ENCODE assay signal across 23 mouse cellular contexts in the genomic region with DNA sequence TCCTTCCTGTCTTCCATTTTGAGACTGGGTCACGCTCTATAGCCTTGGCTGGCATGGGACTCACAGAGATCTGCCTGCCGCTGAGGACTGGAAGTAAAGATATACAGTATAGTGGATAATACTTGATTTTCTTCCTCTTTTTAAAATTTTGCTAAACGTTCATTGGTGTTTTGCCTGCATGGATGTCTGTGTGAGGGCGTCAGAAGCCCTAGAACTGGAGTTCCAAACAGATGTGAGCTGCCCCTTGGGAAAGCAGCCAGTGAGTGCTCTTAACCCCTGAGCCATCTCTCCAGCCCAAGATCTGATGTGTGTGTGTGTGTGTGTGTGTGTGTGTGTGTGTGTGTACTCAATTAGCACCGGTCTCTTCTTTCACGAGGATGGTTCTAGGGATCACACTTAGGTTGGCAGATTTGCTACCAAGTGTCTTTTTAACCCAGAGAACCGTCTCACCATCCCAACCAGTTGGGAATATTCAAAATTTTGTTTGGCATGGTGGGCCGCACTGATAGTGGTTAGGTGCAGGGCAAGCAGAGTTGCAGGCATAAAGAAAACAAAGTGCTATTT. TPM values are rescaled to one million over a fixed set of nuclear protein-coding genes. Genes with fewer than 3 reads are reported as not detected.
DNase-seq lines count a peak whose midpoint lies in the region; ATAC-seq and TF ChIP-seq lines count a peak whose summit lies in the region.
"Had no signal": no experiment of that assay in that cellular context is flagged by ENCODE, and none has a peak within 500 bp of the region (broad histone marks: within the 10 kb centered on the region; RNA-seq: fewer than 3 reads in every experiment).

No protein-coding gene starts in this region.

- ATAC-seq in midbrain, embryonic 15.5 days (replicated peaks) = no peak
- no peak for ATAC-seq in intestine, postnatal 0 days
- ATAC-seq in hindbrain, embryonic 12.5 days (ENCODE audit: low FRiP score) = no peak
- ATAC-seq: activated CD4-positive, CD25-positive, alpha-beta regulatory T cell, adult 4 months; CD4-positive, CD25-positive, alpha-beta regulatory T cell, adult 4 months; forebrain, embryonic 15.5 days; hindbrain, embryonic 16.5 days; intestine, embryonic 15.5 days had no signal

- peaks cover 6% of the 10 kb centered on the region for H3K4me1 ChIP-seq in midbrain, embryonic 10.5 days
- no peaks in the 10 kb centered on the region for H3K4me1 ChIP-seq in midbrain, embryonic 15.5 days
- H3K4me1 ChIP-seq in ES-Bruce4 (ENCODE audit: control insufficient read depth, insufficient read depth, low read length) (peaks cover 2% of the 10 kb centered on the region), ES-E14 (ENCODE audit: control insufficient read depth in 2 of 2, insufficient read depth in 2 of 2, low read length in 2 of 2, poor library complexity in 1 of 2) (peaks cover 21 to 22% of the 10 kb centered on the region in 2 experiments)
- H3K4me1 ChIP-seq in intestine, postnatal 0 days (replicated peaks; ENCODE audit: control insufficient read depth, insufficient read depth, low read length) = no peaks in the 10 kb centered on the region
- no peaks in the 10 kb centered on the region for H3K4me1 ChIP-seq in hindbrain, embryonic 12.5 days
- H3K4me1 ChIP-seq: forebrain, embryonic 12.5 days; forebrain, embryonic 15.5 days; hindbrain, embryonic 13.5 days; intestine, embryonic 15.5 days had no signal

- no peak overlapping the region for H3K4me3 ChIP-seq in midbrain, embryonic 10.5 days
- no peak overlapping the region for H3K4me3 ChIP-seq in midbrain, embryonic 15.5 days
- H3K4me3 ChIP-seq in ES-Bruce4 (ENCODE audit: low read depth, low read length) (peak overlapping the region; percentile 51), ES-E14 (ENCODE audit: insufficient read depth in 1 of 2, low read depth in 1 of 2, low read length in 2 of 2, poor library complexity in 1 of 2, severe bottlenecking in 1 of 2) (peak overlapping the region; percentile 34 to 38)
- H3K4me3 ChIP-seq in intestine, postnatal 0 days (ENCODE audit: low read depth, low read length) = no peak overlapping the region
- no peak overlapping the region for H3K4me3 ChIP-seq in hindbrain, embryonic 12.5 days
- H3K4me3 ChIP-seq: forebrain, embryonic 12.5 days; forebrain, embryonic 15.5 days; heart, adult 2 months; hindbrain, embryonic 13.5 days; intestine, embryonic 15.5 days had no signal

- H3K27me3 ChIP-seq in midbrain, embryonic 10.5 days (ENCODE audit: low read depth, poor library complexity, severe bottlenecking) = no peaks in the 10 kb centered on the region
- H3K27me3 ChIP-seq in midbrain, embryonic 15.5 days (replicated peaks) = no peaks in the 10 kb centered on the region
- no peaks in the 10 kb centered on the region for H3K27me3 ChIP-seq in ES-Bruce4 (ENCODE audit: control insufficient read depth, insufficient read depth, low read length, poor library complexity, severe bottlenecking)
- no peaks in the 10 kb centered on the region for H3K27me3 ChIP-seq in intestine, postnatal 0 days (replicated peaks; ENCODE audit: control insufficient read depth, insufficient read depth, low read length)
- H3K27me3 ChIP-seq in hindbrain, embryonic 12.5 days = peaks cover 2% of the 10 kb centered on the region; the same call in 1 of the 2 replicates
- H3K27me3 ChIP-seq: forebrain, embryonic 12.5 days; forebrain, embryonic 15.5 days; hindbrain, embryonic 13.5 days; intestine, embryonic 15.5 days had no signal

- H3K36me3 ChIP-seq in midbrain, embryonic 10.5 days = no peaks in the 10 kb centered on the region
- H3K36me3 ChIP-seq in midbrain, embryonic 15.5 days (replicated peaks) = no peaks in the 10 kb centered on the region
- H3K36me3 ChIP-seq in ES-Bruce4 (ENCODE audit: control insufficient read depth, insufficient read depth, low read length, poor library complexity, severe bottlenecking) (no peaks in the 10 kb centered on the region), ES-E14 (ENCODE audit: control insufficient read depth, insufficient read depth, low read length, poor library complexity, severe bottlenecking) (no peaks in the 10 kb centered on the region)
- no peaks in the 10 kb centered on the region for H3K36me3 ChIP-seq in intestine, postnatal 0 days (ENCODE audit: control insufficient read depth, insufficient read depth)
- H3K36me3 ChIP-seq in hindbrain, embryonic 12.5 days = no peaks in the 10 kb centered on the region
- H3K36me3 ChIP-seq: forebrain, embryonic 12.5 days; forebrain, embryonic 15.5 days; hindbrain, embryonic 13.5 days; intestine, embryonic 15.5 days had no signal

- H3K4me2 ChIP-seq in midbrain, embryonic 15.5 days = no peak overlapping the region
- no peak overlapping the region for H3K4me2 ChIP-seq in intestine, postnatal 0 days (replicated peaks; ENCODE audit: low read depth)
- H3K4me2 ChIP-seq in hindbrain, embryonic 12.5 days (replicated peaks) = no peak overlapping the region
- H3K4me2 ChIP-seq: forebrain, embryonic 12.5 days; forebrain, embryonic 15.5 days; heart, embryonic 11.5 days; hindbrain, embryonic 13.5 days; intestine, embryonic 15.5 days had no signal

- in situ Hi-C loops in ES-E14 (cut with MboI; ENCODE audit: low sequenced_read_pairs in 2 of 2, unreplicated experiment in 2 of 2) = no loop called here

- peak overlapping the region; percentile 4; the same call in 1 of the 2 replicates for H3K27ac ChIP-seq in midbrain, embryonic 10.5 days (replicated peaks)
- H3K27ac ChIP-seq in midbrain, embryonic 15.5 days = no peak overlapping the region
- H3K27ac ChIP-seq in ES-Bruce4 (ENCODE audit: insufficient read depth, low read length) (peak overlapping the region; percentile 98), ES-E14 (ENCODE audit: insufficient read depth, low read depth, low read length, poor library complexity, severe bottlenecking) (peak overlapping the region; percentile 92)
- H3K27ac ChIP-seq in intestine, postnatal 0 days (ENCODE audit: low read depth, low read length) = no peak overlapping the region
- no peak overlapping the region for H3K27ac ChIP-seq in hindbrain, embryonic 12.5 days
- H3K27ac ChIP-seq: forebrain, embryonic 12.5 days; forebrain, embryonic 15.5 days; heart, adult 2 months; hindbrain, embryonic 13.5 days; intestine, embryonic 15.5 days had no signal

- 91% methylated on average over 8 of the region's 8 CpGs for whole genome bisulfite sequencing in midbrain, embryonic 10.5 days
- WGBS in midbrain, embryonic 15.5 days = 89% methylated on average over 8 of the region's 8 CpGs
- WGBS in intestine, postnatal 0 days = 86% methylated on average over 8 of the region's 8 CpGs
- WGBS in hindbrain, embryonic 12.5 days = 89% methylated on average over 8 of the region's 8 CpGs

- no peak for TF ChIP-seq POLR2A in ES-Bruce4 (IDR thresholded peaks at IDR 0.05; ENCODE audit: insufficient read depth, low read length)

- DNase-seq in midbrain, embryonic 10.5 days (ENCODE audit: low spot score) = no peak
- DNase-seq in ES-E14 (ENCODE audit: low read depth, low spot score) (no peak), R1 (ENCODE audit: low read depth, low spot score) (peak; percentile 41)
- DNase-seq: adrenal gland, adult 8-10 months; adrenal gland, postnatal 25 days; cerebellum, adult 11-12 months; cerebellum, adult 9-10 months; cerebellum, postnatal 14 days; gastrocnemius, postnatal 25 days; heart, adult 2 months; kidney, adult 18-20 months had no signal

- no peak for TF ChIP-seq CTCF in ES-Bruce4 (IDR thresholded peaks at IDR 0.05; ENCODE audit: low read depth, low read length)
- no peak for TF ChIP-seq CTCF in intestine, postnatal 0 days (IDR thresholded peaks at IDR 0.05; ENCODE audit: low read depth)

- H3K9ac ChIP-seq in midbrain, embryonic 15.5 days = no peak overlapping the region
- H3K9ac ChIP-seq in ES-Bruce4 (ENCODE audit: low read depth, poor library complexity, severe bottlenecking) (peak overlapping the region; percentile 59), ES-E14 (ENCODE audit: insufficient read depth, low read depth, low read length, poor library complexity, severe bottlenecking) (peak overlapping the region; percentile 73)
- no peak overlapping the region for H3K9ac ChIP-seq in intestine, postnatal 0 days (ENCODE audit: low read depth, low read length)
- no peak overlapping the region for H3K9ac ChIP-seq in hindbrain, embryonic 12.5 days
- H3K9ac ChIP-seq: forebrain, embryonic 12.5 days; forebrain, embryonic 15.5 days; hindbrain, embryonic 13.5 days; intestine, embryonic 15.5 days had no signal

- no peaks in the 10 kb centered on the region; the same call in 1 of the 2 replicates for H3K9me3 ChIP-seq in midbrain, embryonic 10.5 days (replicated peaks)
- no peaks in the 10 kb centered on the region for H3K9me3 ChIP-seq in midbrain, embryonic 15.5 days
- H3K9me3 ChIP-seq in ES-Bruce4 (replicated peaks; ENCODE audit: control insufficient read depth, insufficient read depth, low read length, poor library complexity, severe bottlenecking) (no peaks in the 10 kb centered on the region), ES-E14 (ENCODE audit: control insufficient read depth, insufficient read depth, low read depth, low read length) (no peaks in the 10 kb centered on the region)
- H3K9me3 ChIP-seq in intestine, postnatal 0 days (ENCODE audit: control insufficient read depth) = no peaks in the 10 kb centered on the region
- H3K9me3 ChIP-seq in hindbrain, embryonic 12.5 days (replicated peaks) = no peaks in the 10 kb centered on the region
- H3K9me3 ChIP-seq: forebrain, embryonic 12.5 days; forebrain, embryonic 15.5 days; hindbrain, embryonic 13.5 days; intestine, embryonic 15.5 days had no signal

- no peak for TF ChIP-seq EP300 in ES-Bruce4 (IDR thresholded peaks at IDR 0.05; ENCODE audit: insufficient read depth, low read depth, low read length)

TF ChIP-seq in ES-E14, 5 proteins besides CTCF, POLR2A, EP300 and RAD21:
- no peak for TF ChIP-seq ZNF384 (IDR thresholded peaks at IDR 0.05; ENCODE audit: low read depth, low read length)
- no peak for TF ChIP-seq CHD2 (IDR thresholded peaks at IDR 0.05; ENCODE audit: low read depth, low read length)
- TF ChIP-seq ZC3H11A (IDR thresholded peaks at IDR 0.05; ENCODE audit: borderline replicate concordance, low read depth, low read length) = no peak
- no peak; the same call in 1 of the 2 replicates for TF ChIP-seq HCFC1 (IDR thresholded peaks at IDR 0.05; ENCODE audit: borderline replicate concordance, insufficient read depth, low read length)
- no peak for TF ChIP-seq MAFK (IDR thresholded peaks at IDR 0.05; ENCODE audit: insufficient read depth, low read depth, low read length)

RNA-seq across cellular contexts. Expression of gene Sos1, which starts 16.4 kb away (rescaled TPM):
- polyA plus RNA-seq in midbrain, embryonic 10.5 days (2016; fragmentation: Nextera tagmentation; extraction: Ambion mirVana) = 3.8 and 4.5 TPM in 2 replicates
- 8.5 and 8.8 TPM in 2 replicates for polyA plus RNA-seq in midbrain, embryonic 15.5 days (2015; fragmentation: Nextera tagmentation; extraction: Ambion mirVana)
- 40.3 and 43.1 TPM in 2 replicates for polyA plus RNA-seq in ES-Bruce4 (2011; ENCODE audit: insufficient read depth, insufficient read length, low read depth, missing spikeins)
- 9.0 and 10.9 TPM in 2 replicates for total RNA-seq in ES-E14 (2012; rRNA removed)
- polyA plus RNA-seq in intestine, postnatal 0 days (2015; fragmentation: Nextera tagmentation; extraction: Ambion mirVana) = 3.9 and 4.4 TPM in 2 replicates
- 9.7 and 10.2 TPM in 2 replicates for polyA plus RNA-seq in hindbrain, embryonic 12.5 days (2016; fragmentation: Nextera tagmentation; extraction: Ambion mirVana)

Comparison
In these comparisons a context has a peak if more than half of its experiments do, and no peak if none do; other contexts are left out.
1. H3K27ac ChIP-seq: peak in midbrain, embryonic 10.5 days (single experiment), ES-Bruce4 (single experiment) and ES-E14 (single experiment); none in midbrain, embryonic 15.5 days (single experiment), intestine, postnatal 0 days (single experiment) and hindbrain, embryonic 12.5 days (single experiment).
2. H3K4me3 ChIP-seq: peak in ES-Bruce4 (single experiment) and ES-E14 (2 of 2); none in midbrain, embryonic 10.5 days (single experiment), midbrain, embryonic 15.5 days (single experiment), intestine, postnatal 0 days (single experiment) and hindbrain, embryonic 12.5 days (single experiment).
3. H3K9ac ChIP-seq: peak in ES-Bruce4 (single experiment) and ES-E14 (single experiment); none in midbrain, embryonic 15.5 days (single experiment), intestine, postnatal 0 days (single experiment) and hindbrain, embryonic 12.5 days (single experiment).